Mouse (Mus musculus) cerebellum, adult 11 months (tissue): ENCODE results near the gene Dguok.

ENCODE experiments used
- DNase-seq: peaks from one replicate; pipeline ENCODE4 v3.0.0; 2022

The Dguok gene

DNA sequence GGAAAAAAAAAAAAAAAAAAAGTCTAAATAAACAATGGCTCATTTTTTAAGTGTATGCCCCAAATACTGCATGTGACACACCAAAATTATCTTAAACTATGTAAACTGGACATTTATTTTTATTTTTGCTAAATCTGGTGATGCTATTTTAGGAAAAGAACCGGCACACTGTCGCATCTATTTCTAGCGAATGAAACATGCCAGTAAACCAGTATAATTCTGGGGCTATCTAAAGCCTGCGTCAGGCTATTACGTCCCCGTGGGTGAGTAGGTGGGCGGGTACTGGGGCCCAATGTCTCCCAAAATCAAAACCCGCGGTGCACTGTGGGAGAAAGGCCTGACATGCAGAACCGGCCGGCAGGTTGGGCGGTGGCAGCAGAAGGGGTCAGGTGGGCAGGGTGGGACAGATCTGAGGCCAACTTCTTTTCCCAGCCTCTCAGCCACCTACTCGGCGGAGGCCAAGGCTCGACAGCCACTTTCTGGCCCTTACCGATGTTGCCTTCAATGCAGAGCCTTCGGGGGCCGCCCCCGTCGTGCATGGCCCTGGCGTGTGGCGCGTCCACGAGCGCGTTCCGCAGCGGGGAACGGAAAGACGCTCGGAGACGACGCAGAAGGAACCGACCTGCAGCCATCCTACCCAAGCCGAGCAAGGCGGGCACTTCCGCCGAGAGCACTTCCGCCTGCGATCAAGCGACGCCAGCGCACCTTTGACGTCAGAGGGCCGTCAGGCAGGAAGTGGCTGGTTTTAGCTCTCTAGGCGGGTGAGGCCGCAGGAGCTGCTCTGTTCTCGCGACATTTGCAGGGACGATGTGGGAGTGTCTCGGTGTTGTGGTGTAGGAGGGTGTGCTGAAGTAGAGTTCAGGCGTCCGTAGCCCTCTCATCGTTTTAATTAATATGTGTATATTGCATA lies at the start of gene Dguok:
Gene Dguok, minus strand, starts transcription at position 712 of the 910 bp plus-strand sequence.
- peak; percentile 97 for DNase-seq

DNA sequence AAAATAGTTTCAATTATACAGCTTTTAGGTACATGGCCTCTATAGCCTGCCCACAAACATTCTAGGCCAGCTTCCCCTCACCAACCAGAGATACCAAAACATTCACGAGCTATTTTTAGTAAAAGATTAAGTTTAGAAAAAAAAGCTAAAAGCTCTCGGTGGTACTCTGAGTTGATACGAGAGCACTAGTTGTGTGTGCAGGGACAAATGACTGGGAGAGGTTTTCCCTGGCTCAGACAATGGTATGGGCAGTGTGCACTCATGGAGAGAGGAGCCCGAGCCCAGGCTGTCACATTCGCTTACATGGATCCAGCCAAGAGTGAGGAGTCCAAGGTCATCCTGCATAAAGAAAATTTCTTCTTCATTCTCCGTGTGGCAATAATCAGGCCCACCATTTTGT lies 49.2 kb upstream of the Dguok start:
- DNase-seq: no peak

DNA sequence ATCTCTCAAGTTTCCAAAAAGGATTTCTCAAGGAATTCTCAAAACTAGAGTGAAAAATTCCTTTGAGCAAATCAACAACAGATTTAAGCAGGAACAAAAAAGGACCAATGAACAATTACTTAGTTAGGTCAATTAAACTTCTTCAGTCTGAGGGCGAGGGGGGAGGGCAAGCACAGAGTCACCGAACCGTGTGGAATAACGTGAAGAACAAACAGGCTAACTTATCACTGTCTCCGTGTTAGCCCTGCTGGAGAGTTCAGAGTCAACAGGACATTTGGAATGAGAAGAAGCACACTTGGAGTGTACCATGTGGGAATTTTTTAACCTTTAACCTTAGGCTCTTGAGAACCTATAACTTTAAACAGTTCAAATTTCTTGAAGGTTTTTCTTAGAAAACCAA lies 41.6 kb upstream of the Dguok start:
- no peak for DNase-seq

DNA sequence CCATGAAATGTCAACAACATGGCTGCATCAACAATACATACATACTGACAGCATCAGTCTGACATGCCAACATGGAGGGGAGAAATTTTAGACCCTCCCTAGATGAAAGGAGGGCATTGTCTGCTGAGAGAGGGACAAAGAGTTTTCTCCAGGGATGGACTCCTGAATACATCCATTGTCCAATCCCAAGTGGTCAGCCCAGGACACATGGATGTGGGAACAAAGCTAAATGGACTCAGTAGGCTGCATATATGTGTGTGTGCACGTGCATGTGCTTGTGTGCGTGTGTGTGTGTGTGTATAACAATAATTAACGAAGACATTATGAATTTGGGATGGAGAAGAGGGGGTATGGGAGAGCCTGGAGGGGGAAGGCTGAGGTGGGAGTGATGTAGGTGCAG lies 39.0 kb upstream of the Dguok start:
- DNase-seq: no peak

DNA sequence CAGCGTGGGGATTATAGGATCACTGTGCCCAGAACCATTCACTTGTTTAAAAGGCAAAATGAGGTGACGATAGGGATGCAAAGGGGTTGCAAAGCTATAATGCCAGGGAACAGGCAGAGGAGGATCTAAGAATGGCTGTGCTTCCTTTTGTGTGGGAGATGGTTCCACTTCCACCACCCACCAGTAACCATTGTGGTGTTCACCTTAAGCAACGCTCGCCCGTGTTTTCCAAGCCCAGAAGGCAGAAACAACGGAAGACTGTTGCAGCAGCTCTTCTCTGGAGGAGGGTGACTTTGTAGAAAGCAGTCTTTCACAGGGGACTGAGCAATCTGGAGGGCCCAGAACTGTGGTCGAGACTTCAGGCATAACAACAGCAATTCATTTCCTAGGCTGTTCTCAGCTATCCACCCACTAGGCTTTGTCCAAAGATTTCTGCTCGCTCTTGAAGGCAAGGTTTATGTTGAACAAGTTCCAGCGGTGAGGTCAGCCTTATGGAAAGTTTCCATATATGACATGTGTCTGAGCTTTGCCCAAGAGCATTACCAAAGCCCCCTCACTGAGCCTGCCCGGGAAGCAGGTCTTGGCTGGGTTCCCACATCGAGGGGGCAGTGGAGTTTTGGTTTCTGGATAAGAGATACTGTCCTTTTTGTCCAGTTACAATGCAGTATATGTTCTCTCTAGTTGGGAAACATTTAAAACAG lies 35.1 kb upstream of the Dguok start:
- peak; percentile 35 for DNase-seq

DNA sequence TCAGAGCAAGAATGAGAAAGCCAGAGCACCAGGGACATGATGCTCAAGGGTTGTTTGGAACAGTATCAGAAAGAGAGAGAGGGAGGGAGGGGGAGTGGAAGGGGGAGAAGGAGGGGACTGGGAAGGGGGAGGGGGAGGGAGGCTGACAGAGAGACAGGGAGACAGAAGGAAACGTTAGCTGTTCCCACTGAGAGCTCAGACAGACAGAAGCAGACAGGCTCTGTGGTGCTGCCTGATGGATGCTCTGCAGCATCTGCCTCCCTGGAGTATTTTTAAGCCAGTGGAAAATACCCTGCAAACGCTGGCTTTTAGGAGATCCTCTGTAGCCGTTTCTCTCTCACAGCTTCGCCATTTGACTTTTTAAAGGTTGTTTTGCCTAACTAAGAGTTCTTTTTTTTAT lies 33.2 kb upstream of the Dguok start:
- DNase-seq: no peak

DNA sequence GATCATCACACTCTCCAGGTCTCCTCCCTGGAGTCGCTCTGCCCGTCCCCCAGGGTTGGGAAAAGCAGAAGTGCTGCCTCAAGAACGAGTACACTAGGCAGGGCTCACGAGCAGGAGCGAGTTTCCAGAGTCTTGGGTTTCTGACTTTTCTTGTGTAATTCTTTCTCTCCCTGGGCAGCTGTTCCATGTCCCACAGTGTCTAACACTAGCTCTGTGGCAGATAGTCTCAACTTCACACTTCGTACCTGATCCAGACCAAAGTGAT lies 30.0 kb upstream of the Dguok start:
- no peak for DNase-seq

DNA sequence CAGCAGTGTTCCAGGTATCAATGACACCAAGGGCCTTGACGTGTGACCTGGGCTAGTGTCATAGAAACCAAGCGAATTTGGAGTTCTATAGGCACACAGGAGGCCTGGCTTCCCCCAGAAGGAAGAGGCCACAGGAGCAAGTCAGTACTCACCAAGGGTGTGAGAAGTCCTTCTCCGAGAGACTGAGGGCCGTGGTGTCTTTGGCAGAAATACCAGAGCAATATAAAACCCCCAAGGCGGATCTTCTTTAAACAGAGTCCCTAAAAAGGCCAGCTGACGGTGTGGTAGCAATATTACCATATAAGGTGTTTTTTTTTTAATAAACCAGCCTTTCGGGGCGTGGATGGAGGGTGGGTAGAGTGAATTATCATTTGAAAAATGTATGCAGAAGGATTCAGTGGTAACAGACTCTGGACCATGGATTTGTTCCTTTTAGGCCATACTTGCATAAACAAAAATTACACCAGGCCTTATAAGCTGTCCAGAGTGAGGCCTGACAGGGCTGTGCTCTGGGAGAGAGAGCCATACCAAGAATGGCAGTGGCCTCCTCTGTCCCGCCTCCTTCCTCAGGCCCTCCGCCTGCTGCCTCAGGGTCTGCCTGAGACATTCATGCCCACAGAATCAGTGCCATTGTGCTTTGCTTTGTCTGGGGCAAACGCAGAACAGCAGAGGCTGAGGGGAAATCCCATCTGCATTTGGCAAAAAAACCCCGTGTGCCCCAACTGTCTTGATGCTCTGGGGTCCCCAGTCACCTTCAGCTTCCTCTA lies 29.4 kb upstream of the Dguok start, which contains the start of gene Actg2:
Gene Actg2, minus strand, starts transcription at position 238 of the 767 bp plus-strand sequence.
- no peak for DNase-seq

DNA sequence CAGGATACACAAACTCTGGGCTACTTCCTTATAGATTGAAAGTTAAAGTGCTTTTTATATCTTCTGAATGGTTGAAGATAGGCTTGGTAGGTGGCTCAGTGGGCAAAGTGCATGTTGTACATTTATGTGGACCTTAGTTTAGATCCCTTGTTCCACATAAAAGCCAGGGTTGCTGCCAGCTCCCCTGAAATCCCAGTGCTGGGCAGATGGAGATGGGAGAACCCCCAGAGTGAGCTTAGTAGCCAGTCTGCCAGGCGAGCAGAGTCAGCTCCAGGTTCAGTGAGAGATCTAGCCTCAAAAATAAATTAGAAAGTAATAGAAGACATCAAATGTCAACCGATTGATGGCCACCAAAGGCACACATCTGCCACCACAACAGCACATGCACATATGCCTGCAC lies 25.8 kb upstream of the Dguok start:
- peak; percentile 71 for DNase-seq

DNA sequence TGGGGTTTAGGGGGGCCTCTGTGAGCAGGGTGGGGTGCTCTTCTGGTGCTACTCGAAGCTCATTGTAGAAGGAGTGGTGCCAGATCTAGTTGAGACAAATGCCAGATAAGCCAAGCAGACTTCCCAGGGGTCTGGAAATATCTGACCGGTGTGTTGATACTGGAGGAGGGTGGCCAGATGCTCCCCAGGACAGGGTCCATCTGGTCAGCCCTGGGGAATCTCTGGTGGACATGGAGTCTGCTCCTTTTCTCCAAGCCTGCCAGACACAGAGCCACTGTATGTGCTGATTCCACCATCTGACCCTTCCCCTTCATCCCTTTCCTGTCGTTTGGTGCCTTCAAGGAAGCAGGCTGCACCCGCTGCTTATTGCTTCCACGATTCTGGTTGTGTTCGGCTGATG lies 16.4 kb upstream of the Dguok start:
- peak; percentile 47 for DNase-seq

DNA sequence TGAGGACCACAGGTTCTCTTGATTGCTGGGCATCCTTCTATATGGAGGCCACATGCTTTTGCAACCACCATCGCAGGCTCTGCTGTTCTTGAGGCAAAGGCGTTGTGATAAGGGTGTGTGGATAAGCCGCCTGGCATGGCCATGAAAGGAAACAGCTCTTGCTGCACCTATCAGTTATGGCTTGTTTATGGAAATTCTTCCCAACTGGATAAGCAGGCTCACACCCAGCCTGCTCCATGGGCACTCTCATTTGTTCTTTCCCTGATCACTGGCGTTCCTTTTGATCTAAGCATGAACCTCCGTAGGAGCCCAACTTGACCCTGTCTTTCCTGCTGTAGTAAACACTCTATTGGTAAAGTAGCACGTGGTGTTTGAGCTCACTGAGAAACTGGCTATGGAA lies 15.0 kb upstream of the Dguok start:
- no peak for DNase-seq

DNA sequence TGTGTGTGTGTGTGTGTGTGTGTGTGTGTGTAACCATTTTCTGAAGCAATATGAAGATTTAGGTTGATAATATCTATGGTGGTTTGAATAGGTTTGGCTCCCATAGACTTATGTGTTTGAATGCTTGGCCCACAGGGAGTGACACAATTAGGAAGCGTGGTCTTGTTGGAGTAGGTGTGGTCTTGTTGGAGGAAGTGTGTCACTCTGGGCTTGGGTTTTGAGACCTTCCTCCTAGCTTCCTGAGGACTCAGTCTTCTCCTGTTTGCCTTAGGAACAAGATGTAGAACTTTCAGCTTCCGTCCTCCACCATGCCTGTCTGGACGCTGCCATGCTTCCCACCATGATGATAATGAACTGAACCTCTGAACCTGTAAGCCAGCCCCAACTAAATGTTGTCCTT lies 11.9 kb upstream of the Dguok start:
- no peak for DNase-seq

DNA sequence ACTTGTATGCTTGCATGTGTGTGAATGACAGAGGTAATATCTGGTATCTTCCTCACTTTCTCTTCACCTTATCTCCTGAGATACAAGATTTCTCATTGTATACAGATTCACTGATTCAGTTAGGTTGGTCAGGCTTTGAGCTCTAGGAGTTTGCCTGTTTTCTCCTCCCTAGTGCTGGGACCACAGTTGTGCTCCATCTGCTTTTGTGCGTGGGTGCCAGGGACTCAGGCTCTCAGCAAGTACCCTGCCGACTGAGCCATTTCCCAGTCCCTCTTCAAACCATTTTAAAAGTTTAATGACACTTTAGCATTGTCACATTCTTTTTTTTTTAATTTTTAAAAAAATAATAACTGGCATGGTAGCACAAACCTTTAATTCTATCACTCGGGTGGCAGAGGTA lies 8.4 kb upstream of the Dguok start:
- DNase-seq: no peak

DNA sequence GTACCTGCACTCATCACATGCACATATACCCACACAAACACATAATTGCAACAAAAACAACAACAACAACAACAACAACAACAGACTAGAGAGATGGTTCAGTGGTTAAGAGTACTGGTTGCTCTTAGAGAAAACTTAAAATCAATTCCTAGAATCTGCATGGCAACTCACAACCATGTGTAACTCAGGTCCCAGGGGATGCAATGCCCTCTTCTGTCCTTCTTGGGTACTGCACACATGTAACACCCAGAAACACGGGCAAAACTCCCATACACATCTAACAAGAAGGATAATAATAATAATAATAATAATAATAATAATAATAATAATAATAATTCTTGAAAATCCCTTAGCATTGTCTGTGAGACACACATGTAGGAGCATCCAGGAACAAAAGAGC lies 5.7 kb upstream of the Dguok start:
- peak; percentile 53 for DNase-seq

DNA sequence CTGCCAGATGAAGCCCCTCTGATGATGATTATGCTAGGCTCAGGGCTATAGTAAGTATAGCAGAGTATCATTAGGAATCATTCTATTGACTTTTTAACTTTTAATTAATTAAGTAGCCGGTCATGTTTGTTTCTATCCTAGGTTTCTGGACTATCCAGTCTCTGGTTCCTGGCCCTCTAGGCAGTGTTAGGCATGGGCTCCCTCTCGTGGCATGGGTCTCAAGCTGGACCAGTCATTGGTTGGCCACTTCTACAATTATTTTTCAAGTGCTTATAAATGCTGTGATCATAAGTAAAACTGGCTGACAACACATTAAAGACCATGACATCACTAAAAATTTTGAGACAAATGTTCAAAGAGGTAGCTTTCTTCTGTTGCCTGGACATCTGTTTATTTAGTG lies 3.4 kb upstream of the Dguok start:
- no peak for DNase-seq

DNA sequence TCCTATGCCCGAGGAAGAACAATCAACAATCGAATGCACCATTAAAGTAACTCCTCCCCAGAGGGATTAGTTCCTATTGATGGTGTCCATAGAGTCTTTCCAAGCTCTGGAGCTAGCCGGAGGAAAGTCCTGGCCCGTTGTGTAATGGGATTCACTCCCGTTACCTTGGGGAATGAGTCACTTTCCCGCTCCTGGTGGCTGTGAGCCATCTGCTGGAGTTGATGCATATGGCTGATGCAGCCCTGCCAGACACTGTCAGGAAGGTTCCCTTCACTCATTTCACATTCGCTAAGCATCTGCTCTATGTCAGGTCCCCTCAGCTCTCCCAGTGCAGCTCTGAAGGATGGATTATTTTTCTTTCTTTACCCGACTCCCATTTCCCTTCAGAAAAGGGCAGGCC lies 2.7 kb upstream of the Dguok start:
- DNase-seq: peak; percentile 73

DNA sequence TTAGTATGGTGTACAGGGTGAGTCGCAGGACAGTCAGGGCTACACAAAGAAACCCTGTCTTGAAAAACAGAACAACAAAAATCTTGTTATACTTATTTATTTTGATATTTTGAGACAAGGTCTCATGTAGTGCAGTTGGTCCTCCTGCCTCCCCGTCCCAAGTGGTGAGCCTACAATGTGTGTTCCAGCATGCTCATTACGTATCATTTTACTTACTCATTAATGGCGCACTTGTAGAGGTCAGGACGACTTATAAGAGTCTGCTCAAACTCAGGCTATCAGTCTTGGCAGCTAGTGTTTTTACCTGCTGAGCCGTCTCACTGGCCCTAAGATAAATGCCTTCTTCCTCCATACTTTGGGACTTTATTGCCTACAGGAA lies 388 bp upstream of the Dguok start:
- no peak for DNase-seq

DNA sequence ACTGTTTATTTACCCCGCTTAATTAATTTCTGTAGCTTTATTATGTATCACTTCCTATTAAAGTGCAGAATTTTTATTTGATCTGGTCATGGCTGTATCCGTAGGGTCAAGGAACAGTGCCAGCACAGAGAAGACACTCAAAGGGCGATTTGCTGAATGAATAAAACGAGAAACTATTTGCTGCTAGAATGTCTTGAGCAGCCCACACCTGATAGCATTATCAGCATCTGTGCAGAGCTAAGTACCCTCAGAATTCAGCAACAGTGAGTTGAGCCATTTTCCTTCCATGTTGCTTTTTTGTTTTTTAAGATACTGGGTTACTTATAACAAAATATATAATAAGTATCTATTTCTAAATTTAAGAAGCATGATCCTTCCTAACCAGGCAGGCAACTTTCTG lies 1.2 kb downstream of the Dguok start:
- DNase-seq: no peak

DNA sequence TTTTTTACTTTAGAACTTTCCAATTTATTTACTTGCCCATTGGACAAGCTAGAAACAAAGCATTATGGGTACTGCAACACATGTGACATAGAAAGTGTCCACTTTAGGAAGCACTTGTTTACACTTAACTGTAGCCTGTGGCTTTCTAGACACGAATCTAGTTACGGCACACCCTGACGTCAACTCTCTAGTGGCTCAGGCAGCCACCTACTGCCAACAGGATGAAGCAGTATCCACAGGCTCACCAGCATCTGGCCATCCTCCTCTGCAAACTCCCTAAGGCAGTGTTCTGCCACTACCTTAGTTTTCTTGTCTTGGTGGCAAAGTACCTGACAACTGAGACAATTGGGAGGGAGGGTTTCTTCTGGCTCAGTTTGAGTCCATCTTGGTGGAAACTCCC lies 3.4 kb downstream of the Dguok start:
- no peak for DNase-seq

DNA sequence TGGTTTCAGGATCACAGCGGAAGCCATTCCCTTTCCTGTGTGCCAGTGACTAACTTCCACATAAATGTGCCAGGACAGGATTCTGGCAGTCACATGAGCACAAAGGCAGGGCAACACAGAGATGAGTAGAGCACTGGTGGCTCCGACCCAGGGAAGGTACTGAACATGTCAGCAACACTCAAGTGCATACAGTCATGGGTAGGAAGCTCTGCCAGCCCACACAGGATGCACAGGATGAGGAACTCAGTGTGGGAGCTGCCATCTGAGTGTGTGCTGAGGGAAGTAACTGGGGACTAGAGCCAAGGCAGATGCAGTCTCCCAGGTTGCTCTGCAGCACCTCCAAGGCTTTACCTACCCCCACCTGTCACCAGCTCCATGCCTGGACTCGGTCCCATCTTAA lies 4.1 kb downstream of the Dguok start:
- no peak for DNase-seq

DNA sequence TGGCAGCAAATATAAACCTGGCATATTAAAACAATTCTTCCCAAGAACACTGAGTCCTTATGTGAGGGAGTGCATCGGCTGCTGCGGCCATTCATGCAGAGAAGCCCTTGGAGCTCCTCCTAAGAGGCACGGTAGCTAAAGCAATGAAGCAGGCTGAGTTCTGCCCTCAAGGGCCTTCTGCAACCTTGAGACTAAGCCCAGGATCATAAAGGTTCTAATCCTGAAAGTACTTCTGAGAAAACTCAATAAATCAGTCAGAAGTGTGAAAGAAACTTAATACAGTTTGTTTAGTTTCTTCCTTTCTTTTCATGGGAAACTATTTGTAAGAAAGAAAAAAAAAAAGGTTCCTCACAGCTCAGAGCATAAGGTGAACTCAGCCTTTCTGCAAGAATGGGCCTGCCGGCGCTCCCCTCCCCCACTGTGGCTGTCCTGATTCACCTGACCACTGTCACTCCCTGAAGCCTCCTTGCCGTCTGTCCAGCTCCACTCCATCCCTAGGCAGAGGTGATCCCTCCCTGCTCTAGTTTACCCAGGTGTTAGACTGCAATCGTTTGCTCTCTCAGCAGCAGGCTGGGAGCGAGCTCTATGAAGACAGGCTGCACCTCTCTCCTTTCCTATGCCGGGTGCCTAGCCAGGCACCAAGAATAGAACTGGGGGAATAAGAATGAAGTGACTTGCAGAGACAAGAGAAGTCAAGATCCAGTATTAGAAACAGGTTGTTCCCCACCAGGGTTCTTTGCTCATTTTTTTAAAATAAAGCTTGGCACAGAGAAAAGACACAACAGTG lies 5.1 kb downstream of the Dguok start:
- no peak for DNase-seq

DNA sequence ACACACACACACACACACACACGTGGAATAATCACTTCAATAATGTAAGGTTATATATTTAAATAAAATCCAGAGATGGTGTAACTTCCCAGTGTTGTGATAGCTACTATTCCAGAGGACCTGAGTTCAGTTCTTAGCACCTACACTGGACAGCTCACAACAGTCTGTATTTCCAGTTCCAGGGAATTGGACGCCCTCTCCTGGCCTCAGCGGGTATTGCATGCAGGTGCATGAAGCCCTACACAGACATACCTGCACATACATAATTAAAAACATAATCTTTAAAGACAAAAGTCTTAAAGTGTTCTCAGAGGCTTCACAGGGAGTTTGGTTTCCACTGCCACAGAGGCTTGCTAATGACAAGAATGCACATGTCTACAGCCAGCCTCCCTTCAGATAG lies 6.3 kb downstream of the Dguok start:
- DNase-seq: no peak

DNA sequence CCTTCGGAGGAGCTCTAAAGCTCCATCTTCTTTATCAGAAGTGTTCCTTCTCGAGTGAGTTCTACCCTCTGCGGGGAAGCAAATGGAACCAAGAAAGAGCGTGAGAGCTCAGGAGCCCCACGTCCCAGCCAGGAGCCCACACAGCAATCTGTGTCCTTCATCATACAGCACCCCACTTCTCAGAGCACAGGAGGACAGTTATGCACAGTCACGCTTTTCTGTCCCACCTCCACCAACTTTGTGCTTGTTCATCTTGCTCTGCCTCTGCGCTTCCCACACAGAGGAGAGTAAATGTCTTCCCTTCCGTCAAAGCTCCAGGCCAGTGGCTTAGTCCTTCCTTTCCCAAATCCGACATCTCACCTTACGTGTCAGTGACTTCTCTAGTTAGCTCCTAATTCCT lies 7.7 kb downstream of the Dguok start:
- no peak for DNase-seq
